Mouse (Mus musculus) lung, postnatal 0 days (tissue): ENCODE measurements around the gene Col4a3.

Experiments
- CTCF ChIP-seq: IDR thresholded peaks from 2 replicates; pipeline ENCODE4 v1.5.1; 2016; ENCODE audit warnings: antibody characterized with exemption, mild to moderate bottlenecking
- EP300 ChIP-seq: IDR thresholded peaks from 2 replicates; pipeline ENCODE4 v1.6.1; 2016; ENCODE audit warnings: antibody characterized with exemption, mild to moderate bottlenecking, control low read depth

GRCm38 (mm10) chr1:82624934-82625333 lies 38.2 kb downstream of the Col4a3 start:
- TF ChIP-seq CTCF (no peak), EP300 (no peak)
